Mouse (Mus musculus): ENCODE data around the gene Igfbp5. TPM values are rescaled to one million over a fixed set of nuclear protein-coding genes. Genes with fewer than 3 reads are reported as not detected.
A peak's percentile ranks its signal among the peaks of the same experiment; 100 is the strongest.

Igfbp5 gene
- 48.2 and 49.9 TPM in 2 replicates for polyA plus RNA-seq (2016; fragmentation: Nextera tagmentation; extraction: Ambion mirVana)

GRCm38 (mm10) chr1:72874287-72875211 is at the start of gene Igfbp5:
Igfbp5 (minus strand) TSS chr1:72874884.
- peak within 1 kb of the TSS; percentile 77 for H3K4me3 ChIP-seq
- H3K36me3 ChIP-seq: no peaks in the 10 kb centered on the region
- peak within 1 kb of the TSS; percentile 93 for H3K27ac ChIP-seq (replicated peaks)
- no peaks in the 10 kb centered on the region for H3K9me3 ChIP-seq (replicated peaks)
- under 1% methylated on average over 38 of the region's 38 CpGs for WGBS
- peaks cover 82% of the 10 kb centered on the region for H3K4me1 ChIP-seq
- DNase-seq (ENCODE audit: low spot score): peak; percentile 72
- peaks cover 69% of the 10 kb centered on the region for H3K27me3 ChIP-seq (ENCODE audit: low read depth, poor library complexity, severe bottlenecking)

DNA sequence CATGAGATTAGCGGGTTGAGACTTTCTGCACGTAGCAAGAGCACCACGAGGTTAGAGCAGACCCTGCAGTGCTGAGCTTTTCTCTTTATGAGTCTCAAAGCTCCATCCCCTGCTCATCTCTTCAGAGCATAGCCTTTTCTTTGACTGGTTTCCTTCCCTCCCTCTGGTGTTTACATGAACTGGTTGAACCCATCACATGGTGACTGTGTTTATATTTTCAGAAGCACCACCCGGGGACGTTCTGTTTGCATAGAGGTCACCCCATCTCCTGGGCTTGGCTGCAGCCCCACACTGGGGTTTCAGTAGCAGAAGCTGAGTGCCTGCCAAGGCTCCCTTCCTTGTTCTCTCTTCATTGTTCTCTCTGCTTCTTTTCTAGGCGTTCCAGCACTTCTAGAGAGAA is 40.1 kb upstream of the Igfbp5 start:
- no peak overlapping the region for H3K4me3 ChIP-seq
- H3K9me3 ChIP-seq (replicated peaks): no peaks in the 10 kb centered on the region
- H3K4me1 ChIP-seq: no peaks in the 10 kb centered on the region
- no peak for DNase-seq (ENCODE audit: low spot score)
- no peaks in the 10 kb centered on the region for H3K27me3 ChIP-seq (ENCODE audit: low read depth, poor library complexity, severe bottlenecking)
- 74% methylated on average over 6 of the region's 6 CpGs for WGBS
- H3K27ac ChIP-seq (replicated peaks): no peak overlapping the region
- H3K36me3 ChIP-seq: no peaks in the 10 kb centered on the region

DNA sequence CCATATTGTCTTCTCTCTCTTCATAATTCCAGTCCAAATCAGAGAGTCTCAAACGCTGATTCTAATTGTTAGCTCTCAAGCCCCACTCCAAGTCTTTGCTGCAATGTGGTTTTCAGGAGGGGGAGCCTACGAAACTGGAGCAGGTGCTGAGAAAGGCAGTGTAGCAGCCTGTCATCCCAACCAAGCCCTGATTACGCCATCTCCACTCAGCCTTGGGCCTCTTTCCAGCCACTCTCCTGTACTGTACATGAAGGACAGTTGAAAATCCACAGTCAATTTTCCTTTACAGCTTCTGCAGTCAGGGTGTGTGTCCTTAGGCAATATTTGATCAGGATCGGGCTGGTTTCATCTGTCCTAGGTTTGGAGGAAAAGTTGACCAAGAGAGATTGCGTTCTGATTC is 38.4 kb upstream of the Igfbp5 start:
- WGBS: 93% methylated on average over 5 of the region's 5 CpGs
- no peaks in the 10 kb centered on the region for H3K4me1 ChIP-seq
- no peaks in the 10 kb centered on the region for H3K27me3 ChIP-seq (ENCODE audit: low read depth, poor library complexity, severe bottlenecking)
- H3K27ac ChIP-seq (replicated peaks): no peak overlapping the region
- no peak for DNase-seq (ENCODE audit: low spot score)
- no peak overlapping the region for H3K4me3 ChIP-seq
- H3K9me3 ChIP-seq (replicated peaks): no peaks in the 10 kb centered on the region
- no peaks in the 10 kb centered on the region for H3K36me3 ChIP-seq

DNA sequence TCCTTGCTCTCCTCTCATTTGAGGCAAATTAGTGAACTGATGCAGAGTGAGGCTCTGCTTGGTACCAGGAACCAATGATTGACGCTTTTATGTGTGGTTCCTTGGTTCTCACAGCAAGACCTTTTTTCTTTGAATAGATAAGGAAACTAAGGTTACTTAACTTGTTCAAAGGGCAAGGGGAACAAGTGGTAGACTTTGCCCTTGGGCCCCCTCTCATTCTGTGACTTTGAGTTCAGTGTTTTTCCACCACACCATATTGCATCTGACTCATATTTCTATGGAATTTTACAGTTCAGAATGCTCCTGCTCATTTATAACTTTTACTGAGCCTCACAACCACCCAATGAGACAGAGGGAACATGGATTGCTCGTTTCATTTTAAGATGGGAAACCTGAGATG is 21.1 kb upstream of the Igfbp5 start:
- WGBS: 77% methylated on average over 2 of the region's 2 CpGs
- no peak overlapping the region for H3K4me3 ChIP-seq
- no peaks in the 10 kb centered on the region for H3K9me3 ChIP-seq (replicated peaks)
- no peaks in the 10 kb centered on the region for H3K4me1 ChIP-seq
- no peaks in the 10 kb centered on the region for H3K27me3 ChIP-seq (ENCODE audit: low read depth, poor library complexity, severe bottlenecking)
- no peak for DNase-seq (ENCODE audit: low spot score)
- H3K27ac ChIP-seq (replicated peaks): no peak overlapping the region
- no peaks in the 10 kb centered on the region for H3K36me3 ChIP-seq

DNA sequence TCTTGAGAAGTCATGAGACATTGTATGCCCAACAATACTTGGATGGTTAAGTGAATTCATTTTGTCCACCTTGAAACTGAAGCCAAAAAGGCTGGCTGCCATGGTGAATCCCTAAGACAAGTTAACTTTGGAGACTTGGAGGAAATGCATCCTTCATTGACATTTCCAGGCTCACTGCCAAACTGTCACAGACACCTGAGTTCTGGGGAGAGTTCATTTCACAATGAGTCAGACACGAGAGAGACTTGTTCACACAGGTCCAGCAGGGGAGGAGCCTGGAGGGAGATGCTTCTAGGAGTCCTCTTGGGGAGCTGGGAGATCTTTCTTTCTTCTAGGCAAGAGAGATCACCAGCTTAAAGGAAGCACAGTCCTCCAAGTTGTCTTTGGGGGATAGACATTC is 13.2 kb upstream of the Igfbp5 start:
- Histone ChIP-seq H3K4me3 (no peak overlapping the region), H3K27me3 (ENCODE audit: low read depth, poor library complexity, severe bottlenecking) (no peaks in the 10 kb centered on the region), H3K36me3 (no peaks in the 10 kb centered on the region), H3K27ac (replicated peaks) (no peak overlapping the region), H3K4me1 (no peaks in the 10 kb centered on the region), H3K9me3 (replicated peaks) (no peaks in the 10 kb centered on the region)
- DNase-seq (ENCODE audit: low spot score): no peak
- WGBS: 72% methylated on average over 1 of the region's 1 CpGs

- H3K9me3 ChIP-seq (replicated peaks): no peaks in the 10 kb centered on the region
- no peak overlapping the region for H3K4me3 ChIP-seq
- 81% methylated on average over 7 of the region's 7 CpGs for WGBS
- no peaks in the 10 kb centered on the region for H3K27me3 ChIP-seq (ENCODE audit: low read depth, poor library complexity, severe bottlenecking)
- no peak for DNase-seq (ENCODE audit: low spot score)
- H3K36me3 ChIP-seq: no peaks in the 10 kb centered on the region
- no peaks in the 10 kb centered on the region for H3K4me1 ChIP-seq
- H3K27ac ChIP-seq (replicated peaks): no peak overlapping the region
These were observed 11.1 kb upstream of the Igfbp5 start for GRCm38 (mm10) chr1:72885819-72886169.

DNA sequence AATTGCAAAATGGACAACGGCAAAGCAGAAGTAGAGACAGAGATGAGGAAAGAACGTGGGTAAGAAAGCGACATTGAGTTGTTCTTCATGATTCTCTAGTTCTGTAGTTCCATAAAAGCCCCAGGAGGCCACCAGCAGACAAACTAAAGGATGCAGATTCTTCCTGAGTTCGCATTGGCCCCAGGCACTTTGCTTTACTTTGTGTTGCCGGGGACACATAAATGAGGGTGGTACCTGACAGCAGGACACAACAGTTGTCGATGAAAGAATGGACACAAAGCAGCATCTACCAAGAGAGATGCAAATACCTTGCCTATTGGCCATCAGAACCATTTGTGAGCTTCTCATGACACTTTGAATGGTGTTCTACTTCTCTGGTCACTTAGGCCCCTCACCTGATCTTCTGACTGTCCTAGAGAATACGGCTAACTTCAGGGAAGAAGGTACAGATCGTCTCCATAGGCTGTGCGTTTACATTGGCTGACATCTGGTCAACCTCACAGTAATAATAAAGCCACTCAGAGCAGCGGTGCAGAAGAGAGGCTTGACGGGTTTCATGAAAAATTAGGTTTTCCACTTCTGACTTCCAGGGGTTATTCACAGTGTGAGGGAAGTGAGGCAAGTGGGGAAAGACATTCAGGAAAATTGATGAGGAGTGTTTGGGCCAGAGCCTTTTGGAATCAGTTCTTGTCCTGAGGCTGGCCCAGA is 10.6 kb upstream of the Igfbp5 start:
- Histone ChIP-seq H3K27ac (replicated peaks) (no peak overlapping the region), H3K9me3 (replicated peaks) (no peaks in the 10 kb centered on the region), H3K4me3 (no peak overlapping the region), H3K36me3 (no peaks in the 10 kb centered on the region), H3K27me3 (ENCODE audit: low read depth, poor library complexity, severe bottlenecking) (no peaks in the 10 kb centered on the region), H3K4me1 (no peaks in the 10 kb centered on the region)
- DNase-seq (ENCODE audit: low spot score): no peak
- 93% methylated on average over 11 of the region's 11 CpGs for WGBS

DNA sequence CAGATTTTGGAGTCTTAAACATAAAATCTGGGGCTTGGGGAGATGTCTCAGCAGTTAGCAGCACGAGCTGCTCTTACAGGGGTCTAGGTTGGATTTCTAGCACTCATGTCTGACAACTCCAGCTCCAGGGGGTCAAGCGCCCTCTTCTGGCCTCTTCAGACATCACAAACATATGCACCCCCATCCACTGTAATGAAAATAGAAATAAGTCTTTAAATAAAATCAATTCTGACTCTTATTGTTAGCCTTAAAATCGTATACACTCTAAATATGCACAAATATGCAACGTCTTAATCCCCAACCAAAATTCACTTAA is 4.6 kb upstream of the Igfbp5 start:
- 61% methylated on average over 4 of the region's 4 CpGs for WGBS

GRCm38 (mm10) chr1:72878473-72879318 is 4.0 kb upstream of the Igfbp5 start:
- Histone ChIP-seq H3K27ac (replicated peaks) (peak overlapping the region; percentile 49), H3K4me1 (peaks cover 44% of the 10 kb centered on the region), H3K9me3 (replicated peaks) (no peaks in the 10 kb centered on the region), H3K4me3 (no peak overlapping the region), H3K27me3 (ENCODE audit: low read depth, poor library complexity, severe bottlenecking) (peaks cover 55% of the 10 kb centered on the region), H3K36me3 (no peaks in the 10 kb centered on the region)
- 66% methylated on average over 25 of the region's 25 CpGs for WGBS
- peak; percentile 12 for DNase-seq (ENCODE audit: low spot score)

More for the DNA sequence above, 4.6 kb upstream of the Igfbp5 start:
- Histone ChIP-seq H3K27me3 (ENCODE audit: low read depth, poor library complexity, severe bottlenecking) (peaks cover 49% of the 10 kb centered on the region), H3K4me1 (peaks cover 38% of the 10 kb centered on the region), H3K4me3 (no peak overlapping the region), H3K27ac (replicated peaks) (no peak overlapping the region), H3K36me3 (no peaks in the 10 kb centered on the region), H3K9me3 (replicated peaks) (no peaks in the 10 kb centered on the region)
- DNase-seq (ENCODE audit: low spot score): peak; percentile 15

DNA sequence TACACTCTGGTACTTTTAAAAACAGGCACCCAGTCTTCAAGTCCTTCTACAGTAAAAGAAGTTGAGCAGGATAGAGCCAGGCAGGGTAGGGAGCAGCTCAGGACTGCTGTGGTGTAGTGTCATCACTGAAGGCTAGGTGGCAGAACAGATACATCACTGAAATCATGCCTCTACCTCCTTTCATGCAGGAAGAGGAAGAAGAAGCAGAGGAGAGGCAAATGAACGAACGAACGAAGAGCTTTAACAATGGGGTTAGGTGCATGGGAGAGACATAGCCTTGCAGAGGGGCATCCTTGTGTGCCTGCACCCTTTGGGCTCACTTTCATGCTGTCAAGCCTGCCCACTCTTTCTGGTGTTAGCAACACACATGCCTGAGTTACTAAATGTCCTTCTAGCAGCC is 3.2 kb upstream of the Igfbp5 start:
- Histone ChIP-seq H3K4me3 (peak overlapping the region; percentile 21), H3K9me3 (replicated peaks) (no peaks in the 10 kb centered on the region), H3K36me3 (no peaks in the 10 kb centered on the region), H3K4me1 (peaks cover 52% of the 10 kb centered on the region), H3K27me3 (ENCODE audit: low read depth, poor library complexity, severe bottlenecking) (peaks cover 63% of the 10 kb centered on the region), H3K27ac (replicated peaks) (peak overlapping the region; percentile 49)
- DNase-seq (ENCODE audit: low spot score): peak; percentile 31
- 2% methylated on average over 3 of the region's 3 CpGs for WGBS

DNA sequence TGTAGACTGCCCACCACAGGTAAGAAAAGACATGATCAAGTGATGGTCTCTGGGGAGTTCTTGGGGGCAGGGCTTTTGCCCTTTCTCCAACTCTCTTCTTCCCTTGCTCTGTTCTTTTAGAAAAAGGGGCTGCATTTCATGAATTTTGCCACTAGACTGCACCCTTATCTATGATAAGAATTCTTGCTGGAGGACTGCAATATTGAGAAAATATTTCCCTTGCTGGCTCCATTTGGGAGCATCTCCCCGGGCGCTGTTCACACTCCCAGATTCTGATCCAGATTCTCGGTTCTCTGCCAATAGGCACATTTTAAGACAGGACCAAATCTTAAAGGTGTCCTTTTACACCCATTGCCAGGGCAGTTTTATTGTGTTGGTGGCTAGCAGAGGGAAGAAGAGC is 1.4 kb upstream of the Igfbp5 start:
- no peaks in the 10 kb centered on the region for H3K9me3 ChIP-seq (replicated peaks)
- peaks cover 67% of the 10 kb centered on the region for H3K27me3 ChIP-seq (ENCODE audit: low read depth, poor library complexity, severe bottlenecking)
- 70% methylated on average over 3 of the region's 3 CpGs for WGBS
- peaks cover 67% of the 10 kb centered on the region for H3K4me1 ChIP-seq
- H3K36me3 ChIP-seq: no peaks in the 10 kb centered on the region
- peak; percentile 13 for DNase-seq (ENCODE audit: low spot score)
- H3K27ac ChIP-seq (replicated peaks): 0 out of 2 replicates have a peak overlapping the region, but pooled peaks have one; percentile 33
- H3K4me3 ChIP-seq: no peak overlapping the region

DNA sequence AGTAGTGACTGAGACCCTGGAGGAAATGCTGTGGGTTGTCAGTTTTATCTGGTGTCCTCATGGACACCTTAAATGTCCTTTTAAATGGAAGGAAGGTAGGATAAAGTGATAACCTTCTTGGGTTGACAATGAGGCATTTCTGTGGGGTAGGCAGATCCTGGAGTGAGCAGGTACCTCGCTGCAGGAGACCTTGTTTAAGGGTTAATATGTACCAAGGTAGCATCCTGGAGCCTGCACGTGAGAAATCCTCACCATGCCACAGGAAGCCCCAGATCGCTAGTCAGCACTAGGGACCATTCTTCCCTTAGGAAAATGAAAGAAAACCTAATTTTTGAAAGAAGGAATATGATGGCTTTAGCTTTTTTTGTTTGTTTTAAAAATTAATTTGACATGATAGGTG is 1.0 kb upstream of the Igfbp5 start:
- peaks cover 67% of the 10 kb centered on the region for H3K27me3 ChIP-seq (ENCODE audit: low read depth, poor library complexity, severe bottlenecking)
- no peak for DNase-seq (ENCODE audit: low spot score)
- no peaks in the 10 kb centered on the region for H3K36me3 ChIP-seq
- H3K27ac ChIP-seq (replicated peaks): peak overlapping the region; percentile 93
- peaks cover 71% of the 10 kb centered on the region for H3K4me1 ChIP-seq
- no peaks in the 10 kb centered on the region for H3K9me3 ChIP-seq (replicated peaks)
- peak overlapping the region; percentile 77 for H3K4me3 ChIP-seq
- 9% methylated on average over 3 of the region's 3 CpGs for WGBS
